Mouse (Mus musculus) thymus, adult 2 months (tissue): Measurements from ENCODE around the gene Gnaz. TPM values are rescaled to one million over a fixed set of nuclear protein-coding genes. Genes with fewer than 3 reads are reported as not detected.

Experiments used
- DNase-seq: peaks from one replicate; pipeline ENCODE4 v3.0.0; 2021
- H3K27ac ChIP-seq: fragments of 200-500 bp; 2 replicates; pipeline ENCODE4 v1.5.1; 2012; ENCODE audit warnings: low read length, control low read depth; ENCODE audit not compliant: control insufficient read depth, insufficient read depth
- H3K27me3 ChIP-seq: fragments of 200-500 bp; 2 replicates; pipeline ENCODE4 v1.6.1; 2012; ENCODE audit warnings: mild to moderate bottlenecking, low read length, moderate library complexity, mixed read lengths; ENCODE audit not compliant: control insufficient read depth, insufficient read depth
- H3K36me3 ChIP-seq: fragments of 200-500 bp; 2 replicates; pipeline ENCODE4 v1.6.1; 2012; ENCODE audit warnings: mild to moderate bottlenecking, low read length, moderate library complexity; ENCODE audit not compliant: control insufficient read depth, insufficient read depth
- H3K4me1 ChIP-seq: fragments of 200-500 bp; replicated peaks from 2 replicates; pipeline ENCODE4 v1.6.1; 2012; ENCODE audit warnings: low read length; ENCODE audit not compliant: control insufficient read depth, insufficient read depth
- H3K4me3 ChIP-seq: fragments of 200-500 bp; 2 replicates; pipeline ENCODE4 v1.5.1; 2012; ENCODE audit warnings: mild to moderate bottlenecking, low read length, control low read depth, moderate library complexity; ENCODE audit not compliant: control insufficient read depth, insufficient read depth
- CTCF ChIP-seq: fragments of 200-500 bp; IDR thresholded peaks from 2 replicates; pipeline ENCODE4 v1.5.1; 2012; ENCODE audit warnings: mild to moderate bottlenecking, control low read depth, low read length, moderate library complexity, borderline replicate concordance; ENCODE audit not compliant: control insufficient read depth, poor library complexity, insufficient read depth; ENCODE audit errors: extremely low read depth
- POLR2A ChIP-seq: fragments of 200-500 bp; IDR thresholded peaks from 2 replicates; pipeline ENCODE4 v1.6.1; 2012; ENCODE audit warnings: mild to moderate bottlenecking, low read length, control low read depth, moderate library complexity; ENCODE audit not compliant: control insufficient read depth, poor library complexity, insufficient read depth; ENCODE audit errors: extremely low read depth
- WGBS: fragments of 180-500 bp; shearing (Covaris S2); methylation state at CpG from one replicate; pipeline ENCODE4 v1.1.7; 2018; 5-methylcytosine and 5-hydroxymethylcytosine counted together
- polyA plus RNA-seq: library from polyadenylated mRNA; depleted of rRNA; stranded (reverse); fragments of >200 nt; gene quantifications from 2 replicates; pipeline ENCODE4 v1.2.3, GENCODE M21; 2012

Gene Gnaz
- polyA plus RNA-seq, 1 experiment = 0.58 TPM

- no peak overlapping the region for H3K27ac ChIP-seq
- TF ChIP-seq CTCF (no peak), POLR2A (no peak)
- no peaks in the 10 kb centered on the region; the same call in 1 of the 2 replicates for H3K4me1 ChIP-seq
- H3K27me3 ChIP-seq = no peaks in the 10 kb centered on the region
- 95% methylated on average over 8 of the region's 8 CpGs for WGBS
- no peak for DNase-seq
- H3K4me3 ChIP-seq = no peak overlapping the region
- H3K36me3 ChIP-seq = no peaks in the 10 kb centered on the region
Observed at GRCm38 (mm10) chr10:75052902-75053301, 85.9 kb downstream of the Gnaz start.

DNA sequence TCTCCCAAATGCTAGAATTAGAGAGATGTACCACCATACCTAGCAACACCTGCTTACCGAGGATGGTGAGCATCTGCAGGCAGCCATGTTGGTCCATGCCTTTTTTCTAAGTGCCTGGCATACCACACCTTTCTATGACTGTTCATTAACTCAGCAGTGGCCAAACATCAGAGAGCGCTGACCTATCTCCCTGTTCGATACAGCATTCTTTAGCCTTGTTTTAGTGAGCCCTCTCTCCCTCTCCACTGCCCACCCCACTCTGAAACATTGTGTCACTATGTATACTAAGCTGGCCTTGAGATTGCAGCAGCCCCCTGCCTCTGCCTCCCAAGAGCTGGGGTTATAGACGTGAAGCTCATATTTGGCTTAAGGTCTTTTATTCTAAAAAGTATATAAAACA lies 86.7 kb downstream of the Gnaz start:
- no peak for DNase-seq
- Histone ChIP-seq H3K4me3 (no peak overlapping the region), H3K36me3 (no peaks in the 10 kb centered on the region), H3K27me3 (no peaks in the 10 kb centered on the region), H3K27ac (no peak overlapping the region), H3K4me1 (no peaks in the 10 kb centered on the region; the same call in 1 of the 2 replicates)
- TF ChIP-seq CTCF = no peak
- TF ChIP-seq POLR2A = no peak
- WGBS = 91% methylated on average over 4 of the region's 4 CpGs

- no peak for DNase-seq
- no peak overlapping the region for H3K4me3 ChIP-seq
- 59% methylated on average over 6 of the region's 6 CpGs for WGBS
Observed at GRCm38 (mm10) chr10:75054125-75054524, 87.1 kb downstream of the Gnaz start.

GRCm38 (mm10) chr10:75055672-75056071 lies 88.7 kb downstream of the Gnaz start:
- H3K27me3 ChIP-seq = no peaks in the 10 kb centered on the region
- no peak overlapping the region for H3K27ac ChIP-seq
- H3K4me1 ChIP-seq = peaks cover 9% of the 10 kb centered on the region
- no peak for TF ChIP-seq CTCF
- no peak for TF ChIP-seq POLR2A
- no peak overlapping the region for H3K4me3 ChIP-seq
- no peak for DNase-seq
- H3K36me3 ChIP-seq = no peaks in the 10 kb centered on the region
- 66% methylated on average over 5 of the region's 5 CpGs for WGBS

More at GRCm38 (mm10) chr10:75054125-75054524, 87.1 kb downstream of the Gnaz start:
- Histone ChIP-seq H3K4me1 (no peaks in the 10 kb centered on the region; the same call in 1 of the 2 replicates), H3K27ac (no peak overlapping the region), H3K36me3 (no peaks in the 10 kb centered on the region), H3K27me3 (no peaks in the 10 kb centered on the region)
- TF ChIP-seq CTCF (no peak), POLR2A (no peak)

DNA sequence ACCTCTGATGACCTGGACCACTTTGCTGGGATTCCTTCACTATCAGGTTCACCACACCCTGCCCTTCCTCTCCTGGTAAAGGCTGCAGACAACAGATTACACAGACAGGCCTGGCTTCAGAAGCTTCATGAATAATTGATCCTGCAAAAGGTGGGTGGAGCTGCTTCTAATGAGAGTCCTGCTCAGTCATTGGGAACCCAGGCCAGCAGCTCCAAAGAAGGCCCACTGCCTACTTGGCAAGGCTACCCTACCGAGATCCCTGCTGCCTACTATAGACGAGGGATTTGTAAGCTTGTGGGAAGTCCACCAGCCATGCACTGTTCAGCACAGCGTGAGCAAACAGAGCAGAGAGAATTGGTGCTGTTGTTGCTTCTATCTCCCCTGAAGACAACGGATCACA lies 89.3 kb downstream of the Gnaz start:
- TF ChIP-seq CTCF = no peak
- TF ChIP-seq POLR2A = no peak
- H3K36me3 ChIP-seq = no peaks in the 10 kb centered on the region
- no peak for DNase-seq
- H3K4me1 ChIP-seq = peaks cover 11% of the 10 kb centered on the region
- no peak overlapping the region for H3K27ac ChIP-seq
- H3K4me3 ChIP-seq = no peak overlapping the region
- no peaks in the 10 kb centered on the region; the same call in 1 of the 2 replicates for H3K27me3 ChIP-seq
- WGBS = 88% methylated on average over 4 of the region's 4 CpGs

DNA sequence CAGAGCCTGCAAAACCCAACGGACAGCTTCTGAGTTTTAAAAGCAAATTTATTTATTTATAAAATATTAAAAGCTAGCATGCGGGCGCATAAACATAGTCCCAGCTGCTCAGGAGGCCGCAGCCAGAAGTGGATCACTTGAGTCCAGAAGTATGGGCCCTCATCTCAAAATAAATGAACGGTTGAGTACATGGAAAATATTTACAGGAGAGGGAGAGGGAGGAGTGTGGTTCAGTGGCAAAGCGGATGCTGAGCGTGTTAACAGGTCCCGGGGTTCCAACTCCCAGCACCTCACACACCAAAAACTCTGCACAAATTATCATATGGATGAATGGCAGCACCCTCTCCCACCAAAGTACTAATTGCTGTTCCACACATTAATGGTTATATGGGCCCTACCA lies 91.4 kb downstream of the Gnaz start:
- Histone ChIP-seq H3K4me3 (no peak overlapping the region), H3K4me1 (peaks cover 32% of the 10 kb centered on the region), H3K36me3 (no peaks in the 10 kb centered on the region), H3K27me3 (peaks cover 5% of the 10 kb centered on the region; the same call in 1 of the 2 replicates), H3K27ac (no peak overlapping the region)
- TF ChIP-seq POLR2A (no peak), CTCF (no peak)
- DNase-seq = no peak
- 97% methylated on average over 8 of the region's 8 CpGs for WGBS
